Mouse (Mus musculus) Patski (cell line): Measurements from ENCODE around the gene Lrmda. TPM values are rescaled to one million over a fixed set of nuclear protein-coding genes. Genes with fewer than 3 reads are reported as not detected.

ENCODE experiments used
- ATAC-seq: fragments of 100-300 bp; one replicate; pipeline ENCODE4 v1.8.0; 2021
- CTCF ChIA-PET: fragments of 350-600 bp; sonication (Branson Sonifier 250); formaldehyde crosslinking; loops from one replicate; lab custom pipeline; 2022; ENCODE audit warnings: inconsistent platforms; lab: Charles Lee
- POLR2A ChIA-PET: fragments of 350-600 bp; sonication (Branson Sonifier 250); formaldehyde crosslinking; loops from one replicate; lab custom pipeline; 2022; ENCODE audit warnings: antibody characterized with exemption, inconsistent platforms; lab: Charles Lee
- DNase-seq: peaks from one replicate; pipeline ENCODE4 v3.0.0-alpha.2; 2011; ENCODE audit warnings: low read depth, low spot score
- H3K27me3 ChIP-seq: fragments of 371-371 bp; one replicate; pipeline ENCODE4 v1.5.1; 2021
- CTCF ChIP-seq: fragments of 100-300 bp; IDR thresholded peaks from one replicate; pipeline ENCODE4 v1.5.1; 2021
- in situ Hi-C: fragments of 300-500 bp; cut with MboI; formaldehyde crosslinking; loops from 3 replicates; pipeline ENCODE4 v1.11.1; 2018; ENCODE audit warnings: low pct_unique_long_range_greater_than_20kb, mixed read lengths
- polyA plus RNA-seq: library from polyadenylated mRNA; unstranded; gene quantifications from one replicate; pipeline ENCODE4 v1.2.3, GENCODE M21; 2021

Lrmda gene
- polyA plus RNA-seq, 1 experiment from 2014 or later: 0.26 TPM

DNA sequence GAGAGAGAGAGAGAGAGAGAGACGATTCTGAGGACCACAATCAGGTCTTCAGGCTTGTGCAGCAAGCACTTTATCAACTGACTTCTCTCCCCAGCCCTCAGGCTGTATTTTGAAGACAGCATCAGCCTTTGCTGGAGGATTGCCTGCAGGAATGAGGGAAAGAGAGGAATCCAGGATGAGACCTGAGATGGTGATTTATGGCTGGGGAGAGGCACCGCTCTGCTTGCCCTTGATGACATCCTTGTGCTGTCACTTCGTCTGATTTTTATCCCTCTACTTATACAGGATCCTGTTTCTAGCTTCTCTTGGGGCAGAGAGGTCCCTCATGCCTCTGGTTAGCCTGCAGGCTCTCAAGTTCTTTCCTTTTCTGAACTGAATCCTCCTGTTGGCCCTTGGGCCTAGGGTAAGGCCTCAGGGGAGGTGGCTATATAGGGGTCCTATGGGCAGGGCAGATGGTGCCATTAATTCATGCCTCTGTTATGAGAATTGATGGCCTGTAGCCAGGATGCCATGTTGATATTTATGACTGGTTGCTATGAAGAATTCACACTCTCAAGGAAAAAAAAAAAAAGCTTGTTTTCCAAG lies 277.2 kb downstream of the Lrmda start:
- ChIA-PET CTCF (no interaction called here), POLR2A (interaction anchor here (0.6 kb wide), 1 partner anchor 384 kb away, joined by 3 read pairs; no protein-coding TSS in a partner anchor)
- in situ Hi-C loops: no loop called here
- no peak for TF ChIP-seq CTCF
- H3K27me3 ChIP-seq: no peaks in the 10 kb centered on the region
- DNase-seq: no peak
- no peak for ATAC-seq

DNA sequence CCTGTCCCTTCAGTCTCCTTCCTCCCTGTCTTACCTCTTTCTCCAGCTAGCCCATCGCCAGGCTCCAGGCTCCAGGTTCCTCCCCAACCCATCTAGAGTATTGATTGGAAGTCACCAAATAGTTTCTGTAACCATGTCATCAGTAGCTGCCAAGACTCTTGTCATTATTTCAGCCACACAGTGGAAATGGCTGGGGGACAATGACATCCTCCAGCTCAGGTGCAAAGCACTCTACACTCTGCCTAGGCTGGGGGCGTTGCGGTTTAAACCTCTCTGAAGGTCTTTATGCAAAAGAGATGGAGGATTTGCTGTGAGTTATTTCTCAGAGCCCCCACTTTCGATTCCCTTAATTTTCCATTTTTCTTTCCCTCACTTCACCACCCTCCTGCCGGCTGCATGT lies 287.2 kb downstream of the Lrmda start:
- peaks cover 6% of the 10 kb centered on the region for H3K27me3 ChIP-seq
- no peak for ATAC-seq
- in situ Hi-C loops: no loop called here
- CTCF ChIA-PET: no interaction called here
- DNase-seq: no peak
- POLR2A ChIA-PET: no interaction called here
- no peak for TF ChIP-seq CTCF

GRCm38 (mm10) chr14:22308059-22308458 lies 288.5 kb downstream of the Lrmda start:
- ATAC-seq: no peak
- no peak for TF ChIP-seq CTCF
- in situ Hi-C loops: no loop called here
- DNase-seq: no peak
- POLR2A ChIA-PET: interaction anchor here (0.6 kb wide), 1 partner anchor 483 kb away, joined by 3 read pairs; no protein-coding TSS in a partner anchor
- CTCF ChIA-PET: interaction anchor here (0.6 kb wide), 1 partner anchor 212 kb away, joined by 3 read pairs; no protein-coding TSS in a partner anchor
- peaks cover 6% of the 10 kb centered on the region for H3K27me3 ChIP-seq

- no peak for DNase-seq
- ChIA-PET CTCF (no interaction called here), POLR2A (no interaction called here)
- TF ChIP-seq CTCF: no peak
- H3K27me3 ChIP-seq: peaks cover 11% of the 10 kb centered on the region
- no peak for ATAC-seq
- in situ Hi-C loops: no loop called here
These were observed 303.5 kb downstream of the Lrmda start for GRCm38 (mm10) chr14:22323058-22323457.

DNA sequence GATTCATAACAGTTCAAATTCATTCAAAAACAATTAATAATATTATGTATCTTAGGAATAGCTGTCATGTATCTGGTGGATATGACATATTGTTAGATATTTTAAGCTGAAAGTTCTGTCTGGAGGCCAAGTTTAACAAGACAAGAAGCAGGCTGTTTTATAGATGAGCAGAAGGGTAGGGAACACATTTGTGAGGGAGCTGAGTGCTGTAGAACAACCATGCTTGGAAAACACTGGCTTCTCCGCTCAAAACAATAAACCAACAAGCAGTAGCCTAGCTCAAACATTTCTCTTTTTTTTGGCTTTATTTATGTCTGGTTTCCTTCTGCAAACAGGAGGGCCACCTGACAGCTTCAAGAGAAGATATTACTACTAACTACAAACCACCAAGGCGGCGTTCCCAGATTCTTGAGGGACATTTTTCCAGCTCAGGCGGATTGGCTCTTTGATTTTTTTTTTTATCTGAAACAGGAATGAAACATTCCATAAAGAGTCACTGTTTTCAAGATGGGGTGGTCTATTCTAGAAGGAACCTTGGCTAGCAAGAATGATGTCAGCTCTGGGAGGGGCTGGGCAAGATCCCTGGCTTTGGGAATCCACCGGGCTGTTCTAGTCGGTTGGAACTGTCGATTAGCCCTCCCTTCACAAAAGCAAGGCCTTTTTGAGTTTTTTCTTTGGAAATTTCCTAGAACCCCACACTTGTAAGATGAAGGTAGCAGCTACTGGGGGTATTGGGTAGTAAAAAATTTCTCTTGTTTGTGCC lies 304.2 kb downstream of the Lrmda start:
- no peak for TF ChIP-seq CTCF
- in situ Hi-C loops: no loop called here
- POLR2A ChIA-PET: no interaction called here
- DNase-seq (no peak), ATAC-seq (no peak)
- H3K27me3 ChIP-seq: peaks cover 11% of the 10 kb centered on the region
- CTCF ChIA-PET: interaction anchor here (1.2 kb wide), 1 partner anchor 10 kb away, joined by 3 read pairs; no protein-coding TSS in a partner anchor

GRCm38 (mm10) chr14:22326218-22326964 lies 306.9 kb downstream of the Lrmda start:
- ChIA-PET POLR2A (interaction anchor here (0.6 kb wide), 1 partner anchor 961 kb away, joined by 3 read pairs; no protein-coding TSS in a partner anchor), CTCF (interaction anchor here (0.9 kb wide), 1 partner anchor 12 kb away, joined by 3 read pairs; no protein-coding TSS in a partner anchor)
- no peak for ATAC-seq
- peaks cover 7% of the 10 kb centered on the region for H3K27me3 ChIP-seq
- no peak for DNase-seq
- in situ Hi-C loops: no loop called here
- TF ChIP-seq CTCF: no peak

DNA sequence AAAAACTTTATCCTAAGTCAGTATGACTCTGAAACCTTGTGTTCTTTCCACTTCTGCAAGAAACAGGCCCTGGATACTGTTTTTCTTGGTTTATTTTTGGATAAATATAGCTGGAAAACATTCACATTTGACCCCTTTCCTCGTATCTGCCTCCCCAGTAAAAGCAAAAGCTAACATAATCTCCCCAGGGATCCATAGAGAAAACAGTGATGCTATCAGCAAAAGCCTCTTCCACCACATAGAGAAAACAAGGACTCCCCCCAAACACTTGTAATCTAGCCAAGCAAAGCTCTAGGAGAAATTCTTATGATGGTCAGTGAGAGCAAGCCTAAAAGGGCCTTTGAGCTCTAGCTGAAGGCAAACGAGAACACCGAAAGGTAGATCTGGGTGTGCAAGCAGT lies 309.7 kb downstream of the Lrmda start:
- CTCF ChIA-PET: no interaction called here

DNA sequence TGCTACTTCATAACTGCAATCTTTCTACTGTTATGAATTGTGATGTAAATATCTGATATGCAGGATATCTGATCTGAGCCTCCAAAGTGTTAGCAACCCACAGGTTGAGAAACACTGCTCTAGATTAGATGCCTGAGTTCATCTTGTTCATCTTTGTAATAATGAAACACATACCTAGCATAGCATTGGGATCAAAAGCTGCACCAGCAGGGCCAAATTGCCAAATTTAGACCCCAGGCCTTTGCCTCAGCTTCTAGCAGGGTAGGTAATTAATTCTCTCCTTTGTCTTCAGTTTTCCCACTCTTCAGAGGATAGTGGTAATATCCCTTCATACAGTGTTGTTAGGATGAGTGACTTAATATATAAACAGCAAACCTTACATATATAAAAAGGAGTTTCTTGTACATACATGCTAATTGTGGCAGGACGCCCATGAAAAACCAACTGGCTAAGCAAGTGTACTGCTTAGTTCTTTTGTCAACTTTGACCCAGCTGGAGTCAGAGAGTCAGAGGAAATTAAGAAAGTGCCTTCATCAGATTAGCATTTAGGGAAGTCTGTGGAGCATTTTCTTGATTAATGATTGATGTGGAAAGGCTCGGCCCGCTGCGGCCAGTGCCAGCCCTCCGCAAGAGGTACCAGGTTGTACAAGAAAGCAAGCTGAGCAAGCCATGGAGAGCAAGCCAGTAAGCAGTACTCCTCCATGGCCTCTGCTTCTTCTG lies 315.7 kb downstream of the Lrmda start:
- TF ChIP-seq CTCF: no peak
- CTCF ChIA-PET: interaction anchor here (1.2 kb wide), 1 partner anchor 7 kb away, joined by 3 read pairs; no protein-coding TSS in a partner anchor
- ATAC-seq: no peak

More for the DNA sequence above, 309.7 kb downstream of the Lrmda start:
- no peak for TF ChIP-seq CTCF
- peaks cover 14% of the 10 kb centered on the region for H3K27me3 ChIP-seq
- in situ Hi-C loops: no loop called here
- DNase-seq (no peak), ATAC-seq (no peak)
- POLR2A ChIA-PET: interaction anchor here (0.8 kb wide), 1 partner anchor 19 kb away, joined by 3 read pairs; no protein-coding TSS in a partner anchor

GRCm38 (mm10) chr14:22339176-22339575 lies 319.7 kb downstream of the Lrmda start:
- ChIA-PET POLR2A (interaction anchor here (0.7 kb wide), 1 partner anchor 97 kb away, joined by 11 read pairs; no protein-coding TSS in a partner anchor), CTCF (interaction anchor here (1.5 kb wide), 1 partner anchor 13 kb away, joined by 3 read pairs; no protein-coding TSS in a partner anchor)
- no peak for TF ChIP-seq CTCF
- no peaks in the 10 kb centered on the region for H3K27me3 ChIP-seq
- in situ Hi-C loops: no loop called here
- no peak for DNase-seq
- no peak for ATAC-seq

More for the DNA sequence above, 315.7 kb downstream of the Lrmda start:
- POLR2A ChIA-PET: no interaction called here
- peaks cover 7% of the 10 kb centered on the region for H3K27me3 ChIP-seq
- no peak for DNase-seq
- in situ Hi-C loops: no loop called here
